Mouse (Mus musculus) natural killer cell, adult 2 months (primary cell): Measurements from ENCODE around the gene Rab8a.

Experiments
- DNase-seq, 2 experiments: peaks; one replicate each; pipeline ENCODE4 v3.0.0; 2022; ENCODE audit warnings: low spot score in 2 of 2

The Rab8a gene

DNA sequence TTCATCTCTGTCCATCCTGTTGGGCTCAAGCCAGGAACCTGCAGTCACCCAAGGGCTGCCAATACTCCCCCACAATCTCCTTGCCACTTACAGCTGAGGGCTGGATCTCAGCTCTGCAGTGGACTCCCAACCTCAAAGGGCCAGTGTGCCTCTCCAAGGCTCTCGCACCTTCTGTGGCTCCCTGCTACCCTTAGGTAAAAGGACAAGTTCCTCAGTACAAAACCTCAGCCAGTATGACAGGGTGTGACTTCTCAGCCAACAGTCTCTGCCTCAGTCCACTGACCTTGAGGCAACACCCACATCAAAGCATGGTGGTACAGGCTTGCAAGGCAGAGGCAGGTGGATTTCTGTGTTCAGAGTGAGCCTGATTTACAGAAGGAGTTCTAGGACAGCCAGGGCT lies 50.8 kb downstream of the Rab8a start:
- DNase-seq = peak; percentile 63 to 78

- DNase-seq = no peak
Observed at GRCm38 (mm10) chr8:72212751-72213150, 51.8 kb downstream of the Rab8a start, which contains the start of gene Cib3. Cib3 (minus strand) TSS chr8:72212837.

GRCm38 (mm10) chr8:72213536-72213935 lies 52.5 kb downstream of the Rab8a start, which contains the start of gene Gm11034:
Gm11034 (minus strand) TSS chr8:72213636.
- DNase-seq = no peak

DNA sequence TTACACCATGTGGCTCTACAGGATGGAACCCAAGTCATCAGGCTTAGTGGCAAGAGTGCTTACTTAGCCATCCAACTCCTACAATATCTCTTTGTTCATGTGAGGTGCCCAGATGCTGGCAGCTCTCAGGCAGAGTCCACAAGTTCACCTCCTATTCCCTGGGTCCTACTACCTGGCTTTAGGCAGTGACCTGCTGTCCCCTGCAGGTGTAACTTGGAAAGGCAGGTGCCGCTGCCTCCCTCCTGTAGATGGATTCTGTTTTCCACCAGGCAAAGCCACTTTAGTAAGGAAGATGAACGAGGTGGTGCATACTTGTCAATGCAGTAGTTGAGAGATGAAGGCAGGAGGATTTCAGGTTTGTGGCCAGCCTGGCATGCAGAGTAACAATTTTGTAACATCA lies 54.1 kb downstream of the Rab8a start:
- DNase-seq = peak in 1 of 2 experiments; percentile 45

- DNase-seq = peak; percentile 58 to 59
Observed at GRCm38 (mm10) chr8:72215871-72216270, 54.9 kb downstream of the Rab8a start.

- DNase-seq = no peak
Observed at GRCm38 (mm10) chr8:72218781-72219540, 58.0 kb downstream of the Rab8a start.

GRCm38 (mm10) chr8:72219541-72220363 lies 58.8 kb downstream of the Rab8a start, which contains the start of gene Fam32a:
Fam32a (plus strand) TSS chr8:72219730.
- peak; percentile 92 for DNase-seq

GRCm38 (mm10) chr8:72220758-72221157 lies 59.8 kb downstream of the Rab8a start:
- DNase-seq = no peak

- no peak for DNase-seq
Observed at GRCm38 (mm10) chr8:72222656-72223055, 61.7 kb downstream of the Rab8a start.
